Mouse (Mus musculus): ENCODE data around the gene Dlgap1.
A peak's percentile ranks its signal among the peaks of the same experiment; 100 is the strongest.

Gene Dlgap1

GRCm38 (mm10) chr17:70838533-70838932 lies 869.7 kb downstream of the Dlgap1 start:
- no peak for DNase-seq (ENCODE audit: low spot score in 2 of 2)

- DNase-seq (ENCODE audit: low spot score in 2 of 2), result no peak
Observed at GRCm38 (mm10) chr17:70843252-70843651, 874.4 kb downstream of the Dlgap1 start.

- DNase-seq (ENCODE audit: low spot score in 2 of 2), result no peak
Observed at GRCm38 (mm10) chr17:70844971-70845370, 876.1 kb downstream of the Dlgap1 start.

- DNase-seq (ENCODE audit: low spot score in 2 of 2), result no peak
Observed at GRCm38 (mm10) chr17:70845543-70845942, 876.7 kb downstream of the Dlgap1 start.

- no peak for DNase-seq (ENCODE audit: low spot score in 2 of 2)
Observed at GRCm38 (mm10) chr17:70846111-70846644, 877.3 kb downstream of the Dlgap1 start.

- peak in 1 of 2 experiments; percentile 16 for DNase-seq (ENCODE audit: low spot score in 2 of 2)
Observed at GRCm38 (mm10) chr17:70847086-70847485, 878.2 kb downstream of the Dlgap1 start.

- no peak for DNase-seq (ENCODE audit: low spot score in 2 of 2)
Observed at GRCm38 (mm10) chr17:70847751-70848510, 879.1 kb downstream of the Dlgap1 start.

GRCm38 (mm10) chr17:70848511-70849398 lies 879.9 kb downstream of the Dlgap1 start:
- DNase-seq (ENCODE audit: low spot score in 2 of 2), result no peak

GRCm38 (mm10) chr17:70849399-70850232 lies 880.7 kb downstream of the Dlgap1 start:
- DNase-seq (ENCODE audit: low spot score in 2 of 2), result peak in 1 of 2 experiments; percentile 60

GRCm38 (mm10) chr17:70850233-70850995 lies 881.5 kb downstream of the Dlgap1 start:
- peak in 1 of 2 experiments; percentile 34 for DNase-seq (ENCODE audit: low spot score in 2 of 2)

GRCm38 (mm10) chr17:70850996-70851991 lies 882.4 kb downstream of the Dlgap1 start:
- DNase-seq (ENCODE audit: low spot score in 2 of 2), result peak in 1 of 2 experiments; percentile 40

GRCm38 (mm10) chr17:70852011-70852685 lies 883.3 kb downstream of the Dlgap1 start:
- peak in 1 of 2 experiments; percentile 18 for DNase-seq (ENCODE audit: low spot score in 2 of 2)

GRCm38 (mm10) chr17:70852686-70853386 lies 884.0 kb downstream of the Dlgap1 start:
- DNase-seq (ENCODE audit: low spot score in 2 of 2), result peak; percentile 46 to 55

GRCm38 (mm10) chr17:70853436-70853905 lies 884.6 kb downstream of the Dlgap1 start, which contains the start of gene Tgif1:
Gene Tgif1, minus strand, starts transcription at chr17:70853546.
- DNase-seq (ENCODE audit: low spot score in 2 of 2), result no peak

GRCm38 (mm10) chr17:70854021-70854420 lies 885.1 kb downstream of the Dlgap1 start:
- no peak for DNase-seq (ENCODE audit: low spot score in 2 of 2)

- DNase-seq (ENCODE audit: low spot score in 2 of 2), result no peak
Observed at GRCm38 (mm10) chr17:70856871-70857415, 888.1 kb downstream of the Dlgap1 start.

GRCm38 (mm10) chr17:70858814-70859213 lies 889.9 kb downstream of the Dlgap1 start:
- DNase-seq (ENCODE audit: low spot score in 2 of 2), result no peak

- no peak for DNase-seq (ENCODE audit: low spot score in 2 of 2)
Observed at GRCm38 (mm10) chr17:70864117-70864516, 895.2 kb downstream of the Dlgap1 start.
